Mouse (Mus musculus) CH12.LX (cell line): ENCODE results near the gene Trappc10. TPM values are rescaled to one million over a fixed set of nuclear protein-coding genes. Genes with fewer than 3 reads are reported as not detected.

Experiments
- DNase-seq: peaks from one replicate; pipeline ENCODE4 v3.0.0-alpha.2; 2013; ENCODE audit errors: extremely low read depth
- H3K27ac ChIP-seq: 2 replicates; pipeline ENCODE4 v1.5.1; 2012; ENCODE audit warnings: low read depth, mild to moderate bottlenecking, control low read depth, moderate library complexity; ENCODE audit not compliant: insufficient read depth
- H3K27me3 ChIP-seq: replicated peaks from 2 replicates; pipeline ENCODE3; 2012; ENCODE audit warnings: inconsistent platforms
- H3K36me3 ChIP-seq, 2 experiments: replicated peaks in 1 of 2; 2 replicates each; pipeline versions ENCODE3 to v1.6.1; 2012; ENCODE audit warnings: inconsistent platforms in 1 of 2, low read length in 1 of 2, mild to moderate bottlenecking in 1 of 2, mixed read lengths in 1 of 2, moderate library complexity in 1 of 2; ENCODE audit not compliant: control insufficient read depth in 1 of 2, insufficient read depth in 1 of 2
- H3K4me1 ChIP-seq, 2 experiments: 2 replicates each; pipeline ENCODE4 v1.6.1; 2012; ENCODE audit warnings: inconsistent platforms in 1 of 2, moderate library complexity in 1 of 2; ENCODE audit not compliant: insufficient read depth in 2 of 2, control insufficient read depth in 1 of 2
- H3K4me2 ChIP-seq: 2 replicates; pipeline ENCODE4 v1.6.1; 2012; ENCODE audit warnings: low read depth, mild to moderate bottlenecking, control low read depth; ENCODE audit not compliant: poor library complexity, insufficient read depth, severe bottlenecking
- H3K4me3 ChIP-seq, 3 experiments: fragments of 150-350 bp in 1 of 3; sonication (generic) in 1 of 3; replicated peaks in 1 of 3; 2 replicates each; pipeline versions ENCODE3 to v1.5.1; 2011 to 2012; ENCODE audit warnings: low read depth in 2 of 3, low read length in 2 of 3, mild to moderate bottlenecking in 2 of 3, moderate library complexity in 2 of 3, control low read depth in 1 of 3, improper control_type of control experiment in 1 of 3, inconsistent platforms in 1 of 3, mixed read lengths in 1 of 3; ENCODE audit not compliant: poor library complexity in 1 of 3
- H3K79me2 ChIP-seq: replicated peaks from 2 replicates; pipeline ENCODE4 v1.6.1; 2012; ENCODE audit warnings: mild to moderate bottlenecking, moderate library complexity; ENCODE audit not compliant: control insufficient read depth, poor library complexity, insufficient read depth, severe bottlenecking; ENCODE audit errors: extremely low read depth
- H3K9ac ChIP-seq: 2 replicates; pipeline ENCODE4 v1.6.1; 2012; ENCODE audit warnings: low read depth, mild to moderate bottlenecking, control low read depth, moderate library complexity; ENCODE audit not compliant: insufficient read depth
- H3K9me3 ChIP-seq: replicated peaks from 2 replicates; pipeline ENCODE3; 2012; ENCODE audit warnings: low read length, inconsistent platforms, mixed read lengths
- BHLHE40 ChIP-seq: IDR thresholded peaks from 2 replicates; pipeline ENCODE4 v1.6.1; 2011; ENCODE audit warnings: mild to moderate bottlenecking, low read depth, low read length, improper control_type of control experiment
- CHD2 ChIP-seq: IDR thresholded peaks from 2 replicates; pipeline ENCODE4 v1.6.1; 2011; ENCODE audit warnings: low read length, improper control_type of control experiment
- CTCF ChIP-seq, 2 experiments: IDR thresholded peaks in 1 of 2; conservative IDR thresholded peaks in 1 of 2; 2 replicates each; pipeline ENCODE4 v1.5.1; 2011 to 2012; ENCODE audit warnings: low read depth in 2 of 2, low read length in 2 of 2, improper control_type of control experiment in 1 of 2, inconsistent platforms in 1 of 2, mild to moderate bottlenecking in 1 of 2, moderate library complexity in 1 of 2
- E2F4 ChIP-seq: IDR thresholded peaks from 2 replicates; pipeline ENCODE4 v1.6.1; 2011; ENCODE audit warnings: low read depth, low read length, improper control_type of control experiment; ENCODE audit not compliant: insufficient replicate concordance
- EP300 ChIP-seq: IDR thresholded peaks from 2 replicates; pipeline ENCODE4 v1.6.1; 2011; ENCODE audit warnings: low read length, improper control_type of control experiment
- GABPA ChIP-seq: IDR thresholded peaks from 2 replicates; pipeline ENCODE4 v1.6.1; 2012; ENCODE audit warnings: low read depth, low read length, improper control_type of control experiment, inconsistent platforms; ENCODE audit not compliant: insufficient replicate concordance
- JUN ChIP-seq: IDR thresholded peaks from 2 replicates; pipeline ENCODE4 v1.6.1; 2011; ENCODE audit warnings: low read depth, mild to moderate bottlenecking, low read length, improper control_type of control experiment, moderate library complexity; ENCODE audit not compliant: insufficient read depth
- JUND ChIP-seq: conservative IDR thresholded peaks from 2 replicates; pipeline ENCODE4 v1.6.1; 2011; ENCODE audit warnings: low read depth, low read length, improper control_type of control experiment
- KAT2A ChIP-seq: IDR thresholded peaks from 2 replicates; pipeline ENCODE4 v1.6.1; 2012; ENCODE audit warnings: low read length, improper control_type of control experiment, inconsistent platforms; ENCODE audit not compliant: insufficient replicate concordance
- MEF2A ChIP-seq: IDR thresholded peaks from 2 replicates; pipeline ENCODE4 v1.6.1; 2014; ENCODE audit warnings: low read depth, mild to moderate bottlenecking, inconsistent platforms, low read length, improper control_type of control experiment, borderline replicate concordance
- MYC ChIP-seq: IDR thresholded peaks from 2 replicates; pipeline ENCODE4 v1.6.1; 2011; ENCODE audit warnings: low read depth, mild to moderate bottlenecking, improper control_type of control experiment, low read length
- NRF1 ChIP-seq: IDR thresholded peaks from 2 replicates; pipeline ENCODE4 v1.6.1; 2014; ENCODE audit warnings: low read depth, mild to moderate bottlenecking, inconsistent platforms, low read length, improper control_type of control experiment, moderate library complexity
- PAX5 ChIP-seq: IDR thresholded peaks from 2 replicates; pipeline ENCODE4 v1.6.1; 2012; ENCODE audit warnings: low read length, inconsistent platforms, mixed read lengths
- POLR2A ChIP-seq: IDR thresholded peaks from 2 replicates; pipeline ENCODE4 v1.6.1; 2011; ENCODE audit warnings: low read depth, mild to moderate bottlenecking, improper control_type of control experiment, low read length
- POLR2AphosphoS2 ChIP-seq: IDR thresholded peaks from 2 replicates; pipeline ENCODE4 v1.6.1; 2011; ENCODE audit warnings: low read depth, low read length, improper control_type of control experiment
- RAD21 ChIP-seq: IDR thresholded peaks from 2 replicates; pipeline ENCODE4 v1.6.1; 2011; ENCODE audit warnings: low read depth, mild to moderate bottlenecking, low read length, improper control_type of control experiment, moderate library complexity
- RCOR1 ChIP-seq: conservative IDR thresholded peaks from 2 replicates; pipeline ENCODE4 v1.6.1; 2012; ENCODE audit warnings: low read depth, mild to moderate bottlenecking, inconsistent platforms, low read length, improper control_type of control experiment
- SMC3 ChIP-seq: IDR thresholded peaks from 2 replicates; pipeline ENCODE4 v1.6.1; 2011; ENCODE audit warnings: low read depth, low read length, improper control_type of control experiment
- USF2 ChIP-seq: conservative IDR thresholded peaks from 2 replicates; pipeline ENCODE4 v1.6.1; 2011; ENCODE audit warnings: low read depth, low read length, improper control_type of control experiment
- ZC3H11A ChIP-seq: IDR thresholded peaks from 2 replicates; pipeline ENCODE4 v1.6.1; 2012; ENCODE audit warnings: low read depth, mild to moderate bottlenecking, inconsistent platforms, low read length, improper control_type of control experiment
- ZKSCAN1 ChIP-seq: IDR thresholded peaks from 2 replicates; pipeline ENCODE4 v1.6.1; 2012; ENCODE audit warnings: low read depth, inconsistent platforms, low read length, improper control_type of control experiment, borderline replicate concordance
- ZNF384 ChIP-seq: IDR thresholded peaks from 2 replicates; pipeline ENCODE4 v1.6.1; 2012; ENCODE audit warnings: low read depth, low read length, improper control_type of control experiment, inconsistent platforms
- dilution Hi-C: fragments of 300-500 bp; cut with MboI; formaldehyde crosslinking; loops from 2 replicates; pipeline ENCODE4 v1.14.3; 2020; ENCODE audit warnings: low sequenced_read_pairs; ENCODE audit not compliant: extremely low pct_unique_long_range_greater_than_20kb, extremely low pct_ligation_motif_present
- in situ Hi-C: fragments of 300-500 bp; cut with MboI; formaldehyde crosslinking; loops from 3 replicates; pipeline ENCODE4 v1.14.3; 2019; ENCODE audit warnings: low sequenced_read_pairs, low pct_ligation_motif_present, low pct_unique_long_range_greater_than_20kb, mixed read lengths
- polyA plus RNA-seq: library from polyadenylated mRNA; unstranded; fragments of >175 nt; gene quantifications from 2 replicates; pipeline ENCODE4 v1.2.1, GENCODE M21; 2012; ENCODE audit warnings: low read depth; ENCODE audit not compliant: insufficient read length
- total RNA-seq, 2 experiments: library from RNA; depleted of rRNA; stranded (reverse); fragments of 300-350 nt in 1 of 2; fragments of >200 nt in 1 of 2; gene quantifications; 2 replicates each; pipeline ENCODE4 v1.2.3; 2012 to 2014

The Trappc10 gene
- total and polyA plus RNA-seq, 3 experiments = 22.1 to 26.7 (median 26.5) TPM

- Histone ChIP-seq H3K27me3 (no peaks in the 10 kb centered on the region), H3K4me2 (no peak overlapping the region), H3K4me1 (peaks cover 3 to 53% of the 10 kb centered on the region in 2 experiments; a peak in 3 of 4 replicates), H3K79me2 (no peaks in the 10 kb centered on the region), H3K9me3 (no peaks in the 10 kb centered on the region), H3K36me3 (peaks cover 52 to 97% of the 10 kb centered on the region in 2 experiments), H3K27ac (no peak overlapping the region), H3K4me3 (no peak overlapping the region), H3K9ac (no peak overlapping the region)
- dilution Hi-C loops (no loop called here), in situ Hi-C loops (no loop called here)
- TF ChIP-seq CHD2 (no peak), NRF1 (no peak), MYC (no peak), USF2 (no peak), EP300 (no peak), RAD21 (no peak), ZKSCAN1 (no peak), GABPA (no peak), POLR2A (no peak), PAX5 (no peak), RCOR1 (no peak), POLR2AphosphoS2 (no peak), ZC3H11A (no peak), KAT2A (no peak), JUND (no peak), BHLHE40 (no peak), MEF2A (no peak), ZNF384 (no peak), E2F4 (no peak)
- DNase-seq = no peak
Measured at GRCm38 (mm10) chr10:78280486-78280885, 36.0 kb upstream of the Trappc10 start.

GRCm38 (mm10) chr10:78279210-78279609 is 34.8 kb upstream of the Trappc10 start:
- Histone ChIP-seq H3K36me3 (peaks cover 44 to 97% of the 10 kb centered on the region in 2 experiments), H3K9me3 (no peaks in the 10 kb centered on the region), H3K9ac (no peak overlapping the region), H3K4me2 (no peak overlapping the region), H3K27me3 (no peaks in the 10 kb centered on the region), H3K4me3 (no peak overlapping the region), H3K27ac (no peak overlapping the region), H3K4me1 (peaks cover 3 to 54% of the 10 kb centered on the region in 2 experiments; a peak in 3 of 4 replicates), H3K79me2 (no peaks in the 10 kb centered on the region)
- TF ChIP-seq CTCF (conservative IDR thresholded peaks at IDR 0.05 in 1 of 2, IDR thresholded peaks at IDR 0.05 in 1 of 2; ENCODE audit: low read depth in 2 of 2, low read length in 2 of 2) = peak; percentile 82 to 85
- TF ChIP-seq ZC3H11A = peak; percentile 48
- peak; percentile 91 for TF ChIP-seq SMC3
- TF ChIP-seq JUND = no peak
- peak; percentile 76 for TF ChIP-seq RAD21
- TF ChIP-seq JUN = no peak
- in situ Hi-C loops (no loop called here), dilution Hi-C loops (no loop called here)
- peak; percentile 60 for DNase-seq
